Mouse (Mus musculus) ovary, adult 18-20 months (tissue): ENCODE results near the gene Adgrg3.
A peak's percentile ranks its signal among the peaks of the same experiment; 100 is the strongest.

Source experiments
- DNase-seq: peaks from one replicate; pipeline ENCODE4 v3.0.0; 2022; ENCODE audit warnings: low spot score, mixed read lengths

Gene Adgrg3

GRCm38 (mm10) chr8:95017451-95017850 is at the start of gene Adgrg3:
Gene Adgrg3, plus strand, starts transcription at chr8:95017692.
- no peak for DNase-seq

- DNase-seq, result no peak
Measured at GRCm38 (mm10) chr8:94973270-94973669, 44.2 kb upstream of the Adgrg3 start.

GRCm38 (mm10) chr8:94973786-94974185 is 43.7 kb upstream of the Adgrg3 start:
- no peak for DNase-seq

GRCm38 (mm10) chr8:94974467-94975165 is 42.9 kb upstream of the Adgrg3 start, which contains the start of gene Adgrg1:
Gene Adgrg1, plus strand, starts transcription at chr8:94974751.
- no peak for DNase-seq

- DNase-seq, result no peak
Measured at GRCm38 (mm10) chr8:94976651-94977417, 40.7 kb upstream of the Adgrg3 start.

GRCm38 (mm10) chr8:94978131-94978530 is 39.4 kb upstream of the Adgrg3 start:
- DNase-seq, result no peak

- DNase-seq, result no peak
Measured at GRCm38 (mm10) chr8:94978593-94979319, 38.7 kb upstream of the Adgrg3 start.

- no peak for DNase-seq
Measured at GRCm38 (mm10) chr8:94980176-94980575, 37.3 kb upstream of the Adgrg3 start.

GRCm38 (mm10) chr8:94980976-94981375 is 36.5 kb upstream of the Adgrg3 start:
- no peak for DNase-seq

GRCm38 (mm10) chr8:94981848-94982247 is 35.6 kb upstream of the Adgrg3 start:
- DNase-seq, result no peak

GRCm38 (mm10) chr8:94983146-94983545 is 34.3 kb upstream of the Adgrg3 start:
- DNase-seq, result no peak

- DNase-seq, result peak; percentile 74
Measured at GRCm38 (mm10) chr8:94983881-94984516, 33.5 kb upstream of the Adgrg3 start.

- no peak for DNase-seq
Measured at GRCm38 (mm10) chr8:94985023-94985422, 32.5 kb upstream of the Adgrg3 start.

- no peak for DNase-seq
Measured at GRCm38 (mm10) chr8:94986676-94987075, 30.8 kb upstream of the Adgrg3 start.

- DNase-seq, result peak; percentile 86
Measured at GRCm38 (mm10) chr8:94987553-94987952, 29.9 kb upstream of the Adgrg3 start.

GRCm38 (mm10) chr8:94988619-94989018 is 28.9 kb upstream of the Adgrg3 start:
- no peak for DNase-seq

GRCm38 (mm10) chr8:94989711-94990110 is 27.8 kb upstream of the Adgrg3 start:
- DNase-seq, result no peak

- no peak for DNase-seq
Measured at GRCm38 (mm10) chr8:94990598-94991453, 26.7 kb upstream of the Adgrg3 start.

GRCm38 (mm10) chr8:94991454-94991994 is 26.0 kb upstream of the Adgrg3 start:
- DNase-seq, result no peak

- no peak for DNase-seq
Measured at GRCm38 (mm10) chr8:94992010-94992409, 25.5 kb upstream of the Adgrg3 start.

GRCm38 (mm10) chr8:94992534-94992933 is 25.0 kb upstream of the Adgrg3 start:
- no peak for DNase-seq
